Mouse (Mus musculus) bone marrow, adult 2 months (tissue): ENCODE measurements around the gene Adcyap1.

ENCODE experiments used
- CTCF ChIP-seq: fragments of 200-500 bp; IDR thresholded peaks from 2 replicates; pipeline ENCODE4 v1.5.1; 2011; ENCODE audit warnings: low read length, control low read depth; ENCODE audit not compliant: control insufficient read depth, insufficient read depth
- POLR2A ChIP-seq: fragments of 200-500 bp; IDR thresholded peaks from 2 replicates; pipeline ENCODE4 v1.6.1; 2011; ENCODE audit warnings: low read depth, mild to moderate bottlenecking, control low read depth, low read length, borderline replicate concordance; ENCODE audit not compliant: control insufficient read depth

DNA sequence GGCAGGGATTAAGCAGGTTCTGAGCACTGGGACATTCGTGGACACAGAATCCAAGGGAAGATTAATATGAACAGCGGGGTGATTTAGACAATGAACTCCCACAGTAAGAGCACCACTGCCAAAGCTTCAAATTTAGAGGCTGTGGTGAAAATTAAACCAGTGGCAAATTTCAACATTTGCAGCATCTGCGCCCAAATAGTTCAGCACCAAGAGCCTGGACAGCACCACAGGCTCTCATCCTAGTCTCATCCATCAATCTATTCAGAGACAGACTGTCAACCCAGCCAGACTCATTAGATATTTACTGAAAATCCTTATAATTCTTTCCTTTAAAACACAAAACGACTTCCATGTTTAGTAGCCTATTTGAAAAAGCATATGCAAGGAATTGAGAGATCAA is 604 bp upstream of the Adcyap1 start:
- no peak for TF ChIP-seq POLR2A
- TF ChIP-seq CTCF: no peak
